Mouse (Mus musculus): ENCODE data around the gene Smpx.

The Smpx gene

DNA sequence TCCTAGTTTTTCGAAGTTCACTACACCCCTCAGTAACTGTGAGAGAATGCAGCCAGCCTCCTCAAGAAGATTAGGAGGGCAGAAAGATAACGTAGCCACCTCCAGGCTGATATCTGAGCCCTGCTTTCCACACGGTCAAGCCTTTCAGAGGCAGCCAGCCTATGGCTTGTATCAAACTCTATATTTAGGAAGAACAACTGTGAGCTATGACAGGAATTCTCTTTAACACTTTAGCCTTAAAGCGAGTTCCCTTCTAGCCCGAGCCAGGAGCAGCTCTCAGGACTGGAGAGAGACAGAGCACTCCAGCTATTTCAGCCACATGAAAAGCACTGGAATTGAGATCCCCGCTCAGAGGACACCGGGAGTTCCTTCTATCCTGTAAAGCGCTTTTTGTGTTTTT, at the start of gene Smpx:
TSS of gene Smpx (plus strand) at position 49 of the 400 bp plus-strand sequence.
- no peak for DNase-seq (ENCODE audit: low spot score in 2 of 2)

DNA sequence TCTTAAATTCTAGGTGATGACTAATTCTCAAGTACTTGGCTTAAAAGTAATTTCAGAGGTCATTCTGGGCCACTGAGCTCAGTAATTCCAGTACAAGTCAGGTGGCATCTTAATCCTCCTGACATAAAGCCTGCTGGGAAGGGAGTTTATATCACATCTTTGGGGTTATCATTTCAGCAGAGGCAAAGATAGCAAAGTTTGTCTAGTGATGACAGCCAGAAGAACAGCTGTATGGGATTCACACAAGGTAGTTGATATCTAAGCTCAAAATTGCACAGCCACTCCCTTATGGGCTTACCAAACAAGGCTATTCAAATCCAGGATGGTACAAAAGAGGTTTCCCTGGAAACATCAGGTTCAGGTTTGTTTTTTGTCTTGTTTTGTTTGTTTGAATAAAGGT, 43.7 kb upstream of the Smpx start:
- DNase-seq (ENCODE audit: low spot score in 2 of 2) = no peak

GRCm38 (mm10) chrX:157657356-157657755, 41.4 kb upstream of the Smpx start:
- no peak for DNase-seq (ENCODE audit: low spot score in 2 of 2)

DNA sequence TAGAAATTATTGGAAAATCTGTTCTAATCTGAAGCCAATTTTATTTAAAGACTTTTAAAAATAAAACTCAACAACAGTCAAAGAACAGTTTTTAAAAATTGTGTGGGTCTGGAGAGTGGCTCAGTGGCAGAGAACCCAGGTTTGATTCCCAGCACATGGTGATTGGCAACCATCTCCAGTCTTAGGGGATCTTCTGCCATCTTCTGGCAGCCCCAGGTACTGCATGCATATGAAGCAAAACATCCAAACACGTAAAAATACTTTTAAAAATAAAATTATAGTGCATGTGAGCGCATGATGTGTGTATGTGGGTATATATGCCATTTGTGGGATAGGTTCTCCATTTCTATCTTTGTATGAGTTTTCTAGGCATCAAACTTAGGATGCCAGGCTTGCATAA, 26.9 kb upstream of the Smpx start:
- no peak for DNase-seq (ENCODE audit: low spot score in 2 of 2)

DNA sequence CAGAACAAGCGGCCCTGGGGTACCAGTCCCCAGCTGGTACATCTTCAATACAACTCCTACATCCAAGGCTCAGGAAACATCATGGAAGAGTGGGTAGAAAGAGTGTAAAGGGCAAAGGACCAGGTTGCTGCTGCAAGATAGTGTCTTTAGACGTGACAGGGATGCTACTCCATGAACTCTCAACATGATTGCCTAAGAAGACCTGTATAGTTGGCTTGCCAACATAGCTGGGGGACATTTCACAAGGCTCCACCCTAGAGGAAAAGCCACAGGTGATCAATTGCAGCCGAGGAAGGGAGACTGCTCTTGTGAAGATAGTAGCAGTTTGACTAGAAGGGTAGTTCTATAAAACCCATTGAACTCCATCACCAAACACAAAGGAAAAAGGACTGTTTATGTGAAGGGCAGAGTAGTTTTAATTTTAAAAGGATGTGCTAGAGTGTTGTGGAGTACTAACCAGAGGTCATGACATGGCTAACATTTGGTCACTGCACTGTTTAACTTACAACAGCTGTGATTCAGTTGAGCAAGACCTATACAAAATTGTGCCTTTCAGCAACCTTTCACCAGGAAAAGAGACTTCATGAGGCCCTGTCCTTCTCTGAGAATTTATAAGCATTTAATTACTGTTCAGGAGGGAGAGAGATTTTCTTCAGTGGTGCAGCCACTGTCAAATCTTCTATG, 23.9 kb upstream of the Smpx start:
- DNase-seq (ENCODE audit: low spot score in 2 of 2) = no peak

- DNase-seq (ENCODE audit: low spot score in 2 of 2) = no peak
Observed at GRCm38 (mm10) chrX:157691186-157691585, 7.5 kb upstream of the Smpx start.

DNA sequence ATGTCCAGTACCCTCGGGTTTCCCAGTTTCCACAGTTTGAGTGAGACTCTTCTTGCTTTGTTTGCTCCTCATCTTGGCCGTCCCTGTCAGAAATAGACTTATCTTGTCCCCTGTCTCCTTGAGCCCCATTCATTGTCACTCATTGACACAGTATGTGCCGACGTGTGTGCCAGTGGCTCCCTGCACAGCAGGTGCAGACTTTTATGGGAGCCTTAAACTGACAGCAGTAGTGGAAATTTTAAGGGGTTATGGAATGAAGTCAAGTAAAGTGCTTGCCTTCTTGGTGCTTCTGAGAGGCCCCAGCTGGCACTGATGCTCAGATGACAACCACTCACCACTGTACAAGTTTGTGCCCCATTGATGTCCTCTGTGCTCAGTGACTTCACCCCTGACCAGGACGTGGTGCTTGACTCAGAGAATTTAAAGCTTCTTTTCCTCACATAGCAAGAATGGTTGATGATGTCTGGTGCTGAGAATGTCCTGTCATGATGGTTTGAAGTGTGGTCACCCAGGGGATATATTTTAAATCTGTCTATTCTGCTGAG, 1.0 kb upstream of the Smpx start:
- DNase-seq (ENCODE audit: low spot score in 2 of 2) = no peak

DNA sequence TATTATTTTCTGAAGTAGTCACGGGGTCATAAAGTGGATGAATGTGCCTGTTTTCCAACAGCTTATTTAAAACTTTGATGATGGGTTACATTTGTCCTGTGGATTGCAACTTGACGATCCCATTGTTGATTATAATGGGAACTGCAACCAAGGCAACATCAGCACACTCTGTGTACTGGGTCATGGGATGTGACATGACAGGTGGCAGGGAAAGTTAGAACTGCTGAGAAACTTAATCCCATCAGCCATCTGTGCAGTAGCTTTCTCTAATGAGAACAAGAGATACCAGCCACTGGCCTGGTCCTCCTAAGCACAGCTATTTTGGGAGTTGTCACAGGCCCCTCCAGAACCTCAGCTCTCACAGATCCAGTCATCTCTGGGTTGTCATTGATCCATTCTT, 8.5 kb downstream of the Smpx start:
- DNase-seq (ENCODE audit: low spot score in 2 of 2) = no peak

DNA sequence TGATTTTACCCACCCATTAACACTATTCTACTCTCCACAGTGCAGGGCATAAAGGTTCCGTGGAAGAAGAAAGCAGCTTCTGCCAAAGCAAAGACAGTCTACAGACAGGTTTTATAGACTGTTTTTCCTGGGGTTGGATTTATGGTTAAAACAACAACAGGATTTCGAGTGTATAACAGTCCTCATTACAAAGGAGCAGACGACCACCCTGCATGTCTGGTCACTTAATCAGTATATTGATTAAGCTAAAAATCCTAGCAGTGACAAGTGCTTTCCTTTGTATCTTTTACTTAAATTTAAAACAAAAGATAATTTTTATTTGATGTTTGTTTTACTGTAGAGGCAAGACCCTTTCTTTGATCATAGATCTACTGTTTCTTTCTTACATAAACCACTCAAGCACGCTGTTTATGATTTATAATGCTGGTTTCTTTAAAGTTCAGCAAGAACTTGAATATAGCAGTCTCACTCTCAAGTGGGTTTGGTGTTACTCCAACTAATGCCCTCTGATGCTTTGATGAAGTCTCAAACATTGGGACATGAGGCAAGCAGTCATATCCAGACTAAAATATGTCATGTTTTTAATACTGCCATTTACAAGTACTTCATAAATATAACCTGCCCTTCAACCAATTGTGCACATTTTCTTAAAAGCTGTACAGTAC, 10.0 kb downstream of the Smpx start:
- no peak for DNase-seq (ENCODE audit: low spot score in 2 of 2)

- DNase-seq (ENCODE audit: low spot score in 2 of 2) = no peak
Observed at GRCm38 (mm10) chrX:157719907-157720306, 21.2 kb downstream of the Smpx start.

DNA sequence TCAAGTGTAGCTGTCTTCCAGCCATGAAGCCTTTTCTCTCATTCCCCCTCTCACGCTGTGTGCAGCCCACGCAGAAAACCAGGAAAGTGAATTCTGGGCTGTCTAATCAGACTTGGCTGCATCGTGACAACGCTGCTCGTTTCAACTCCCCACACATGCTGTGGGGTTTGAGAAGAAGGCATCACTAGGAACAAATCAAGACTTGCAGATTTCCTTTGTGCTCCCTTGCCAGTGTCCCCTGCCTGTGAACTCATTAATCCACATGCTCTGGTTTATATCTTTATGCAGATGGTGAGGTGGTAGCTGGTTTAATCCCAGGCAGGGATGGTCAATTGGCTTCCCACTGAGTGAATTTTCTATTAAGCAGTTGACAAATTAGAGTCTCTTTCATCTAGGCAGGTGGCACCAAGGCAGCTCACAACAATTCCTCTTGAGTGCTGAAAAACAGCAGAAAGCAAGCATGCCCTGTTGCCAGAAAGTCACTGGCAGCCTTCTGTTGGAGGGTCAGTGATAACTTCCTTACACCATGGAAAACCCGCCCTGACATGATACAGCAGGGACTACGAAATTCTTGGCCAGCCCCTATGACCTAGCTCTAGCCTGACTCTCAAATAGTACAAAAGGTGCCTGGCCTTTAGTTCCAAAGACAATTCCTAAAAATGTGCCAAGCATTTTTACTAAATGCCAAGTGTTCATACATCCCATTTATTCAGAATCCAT, 32.1 kb downstream of the Smpx start:
- no peak for DNase-seq (ENCODE audit: low spot score in 2 of 2)

DNA sequence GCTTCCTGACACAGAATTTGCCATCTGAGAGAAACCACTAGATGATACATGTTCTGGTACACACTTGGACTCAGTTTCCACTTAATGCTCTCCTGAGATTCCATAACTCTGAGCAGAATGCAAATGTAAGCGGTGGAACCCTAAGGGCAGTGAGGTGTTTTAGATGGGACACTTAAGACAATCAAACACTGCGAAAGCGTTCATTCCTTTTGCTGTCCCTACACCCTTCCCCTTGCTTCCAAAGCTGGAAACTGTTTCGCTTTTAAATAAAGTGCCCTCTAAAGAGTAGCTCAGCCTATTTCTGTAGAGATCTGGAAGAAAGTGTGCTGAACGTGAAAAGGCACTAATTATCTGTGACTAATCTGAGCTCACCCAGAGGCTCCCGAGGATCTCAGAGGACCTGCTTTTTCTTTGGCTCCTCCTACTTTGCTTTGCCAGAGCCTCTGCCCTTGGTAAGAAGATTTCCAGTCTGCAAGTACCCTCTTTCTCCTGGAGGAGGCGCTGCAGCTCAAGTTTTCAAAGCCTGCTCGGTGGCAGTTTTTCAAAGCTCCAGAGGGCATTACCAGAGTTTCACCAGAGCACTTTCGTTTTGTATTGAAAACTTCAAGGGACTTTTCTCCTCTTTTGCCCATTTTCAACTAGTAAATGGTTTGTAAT, 33.1 kb downstream of the Smpx start:
- peak in 1 of 2 experiments; percentile 4 for DNase-seq (ENCODE audit: low spot score in 2 of 2)

DNA sequence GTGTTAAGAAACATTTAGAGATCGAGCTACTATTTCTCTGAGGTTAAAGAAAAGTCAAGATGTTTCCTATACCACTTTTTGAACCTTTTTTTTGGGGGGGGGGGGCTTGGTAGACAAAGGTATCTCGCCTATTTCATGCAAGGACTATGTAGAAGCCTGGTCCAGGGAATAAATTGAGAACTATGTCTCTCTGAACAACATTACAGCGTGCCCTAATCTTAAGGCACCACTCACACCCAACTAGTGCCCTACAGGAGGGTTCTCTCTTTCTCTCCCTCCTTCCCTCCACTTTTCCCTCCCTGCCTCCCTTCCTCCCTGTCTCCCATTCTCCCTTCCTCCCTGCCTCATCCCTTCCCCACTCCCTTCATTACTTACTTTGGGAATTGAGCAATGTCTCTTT, 33.6 kb downstream of the Smpx start:
- no peak for DNase-seq (ENCODE audit: low spot score in 2 of 2)

DNA sequence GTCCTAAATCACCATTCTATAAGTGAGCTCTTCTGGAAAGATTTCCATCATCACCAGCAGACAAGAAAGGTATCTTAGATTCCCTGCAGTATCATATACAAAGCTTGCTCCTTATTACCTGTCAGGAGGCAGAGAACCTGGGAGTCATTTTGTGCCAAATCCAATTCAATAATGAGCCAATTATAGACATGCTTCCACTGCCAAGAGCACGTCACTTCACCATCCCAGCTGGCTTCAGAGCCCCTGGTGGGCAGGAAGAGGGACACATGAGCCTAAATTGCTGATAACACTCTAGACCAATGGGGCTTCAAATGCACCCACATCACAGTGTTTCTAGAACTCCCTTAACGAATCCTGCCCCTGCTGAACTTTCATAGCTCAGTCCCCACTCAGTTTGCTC, 35.1 kb downstream of the Smpx start:
- no peak for DNase-seq (ENCODE audit: low spot score in 2 of 2)

- no peak for DNase-seq (ENCODE audit: low spot score in 2 of 2)
Observed at GRCm38 (mm10) chrX:157734341-157734740, 35.6 kb downstream of the Smpx start.

DNA sequence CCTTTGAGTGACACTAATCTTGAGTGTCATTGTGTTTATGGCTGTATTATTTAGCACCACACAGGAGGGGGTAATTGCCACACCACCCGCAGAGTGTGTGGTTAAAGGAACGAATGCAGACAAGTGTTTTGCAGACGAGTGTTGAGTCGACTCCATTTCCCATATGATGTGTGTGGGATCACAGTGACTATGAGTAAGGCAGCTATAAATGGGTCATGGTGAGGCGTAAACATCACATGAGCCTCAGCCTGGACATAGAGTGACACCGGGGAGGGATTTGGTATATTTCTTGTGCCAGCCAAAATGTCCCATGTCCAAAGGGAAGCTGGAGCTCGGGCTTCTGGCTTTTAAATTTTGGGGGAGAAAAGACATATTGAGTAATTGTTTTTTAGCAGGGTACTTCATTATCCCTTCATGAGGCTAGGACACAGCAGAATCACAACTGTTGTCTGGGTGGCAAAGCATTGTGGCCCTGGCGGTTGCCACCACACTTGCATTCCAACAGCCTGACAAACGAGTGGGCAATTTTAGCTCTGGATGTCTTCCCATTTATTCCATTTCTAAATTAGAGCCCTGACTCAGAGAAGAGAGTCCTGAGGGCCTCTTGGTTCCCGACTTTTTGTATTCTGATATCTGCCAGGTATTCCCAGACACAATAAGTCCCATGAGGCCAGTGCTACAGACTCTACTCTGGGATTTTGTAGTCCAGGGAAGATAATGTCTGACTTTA, 49.3 kb downstream of the Smpx start:
- DNase-seq (ENCODE audit: low spot score in 2 of 2) = no peak

- no peak for DNase-seq (ENCODE audit: low spot score in 2 of 2)
Observed at GRCm38 (mm10) chrX:157754559-157754958, 55.8 kb downstream of the Smpx start.

DNA sequence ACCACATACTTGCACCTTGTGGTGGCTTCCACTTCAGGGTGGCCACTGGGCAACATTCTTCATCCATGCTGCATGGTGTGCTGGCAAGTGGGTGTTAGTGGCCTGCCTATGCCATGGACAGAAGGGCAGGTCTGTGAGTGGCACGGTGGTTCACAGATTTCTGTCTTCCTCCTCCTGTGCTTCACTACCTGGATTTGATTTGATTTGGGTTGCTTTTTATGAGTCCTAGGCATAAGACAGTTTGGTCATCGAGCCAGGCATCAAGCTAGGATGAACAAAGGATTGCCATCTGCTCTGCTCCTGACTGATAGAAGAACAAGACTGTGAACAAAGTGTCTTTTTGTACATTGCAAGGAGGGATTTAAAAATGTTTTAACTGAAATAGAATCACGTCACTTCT, 63.8 kb downstream of the Smpx start:
- no peak for DNase-seq (ENCODE audit: low spot score in 2 of 2)

DNA sequence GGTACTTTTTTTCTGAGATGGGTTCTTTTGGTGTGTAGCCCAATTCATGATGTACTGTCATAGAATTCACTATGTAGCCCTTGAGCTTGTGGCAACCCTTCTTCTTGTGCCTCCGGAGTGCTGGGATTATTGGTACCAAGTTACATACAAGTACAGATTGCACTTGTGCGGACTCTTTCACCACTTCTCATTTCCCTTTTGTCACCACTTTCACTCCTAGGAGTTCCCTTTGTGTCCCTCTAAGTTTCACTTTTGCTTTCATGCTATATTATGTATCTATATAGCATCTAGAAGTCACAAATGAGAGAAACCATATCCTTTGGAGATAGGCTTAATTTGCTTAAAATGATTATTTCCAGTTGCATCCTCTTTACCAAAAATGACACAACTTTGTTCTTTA, 103.0 kb downstream of the Smpx start:
- DNase-seq (ENCODE audit: low spot score in 2 of 2) = no peak
